Mouse (Mus musculus) embryonic facial prominence, embryonic 15.5 days (tissue): Measurements from ENCODE around the gene Matn1. TPM values are rescaled to one million over a fixed set of nuclear protein-coding genes. Genes with fewer than 3 reads are reported as not detected.

Experiments used
- ATAC-seq: fragments of 200-750 bp; cut with Nextera tagmentation; 2 replicates; pipeline ENCODE4 v1.8.0; 2017; ENCODE audit warnings: low read depth, moderate TSS enrichment; ENCODE audit not compliant: insufficient number of reproducible peaks, low FRiP score, low TSS enrichment
- H3K27ac ChIP-seq: fragments of 300-500 bp; sonication (generic); replicated peaks from 2 replicates; pipeline ENCODE4 v1.5.1; 2015; ENCODE audit warnings: mild to moderate bottlenecking, inconsistent platforms
- H3K27me3 ChIP-seq: fragments of 300-500 bp; sonication (generic); 2 replicates; pipeline ENCODE4 v1.6.1; 2015; ENCODE audit warnings: inconsistent platforms
- H3K36me3 ChIP-seq: fragments of 300-500 bp; sonication (generic); 2 replicates; pipeline ENCODE4 v1.6.1; 2015; ENCODE audit warnings: mild to moderate bottlenecking, inconsistent platforms
- H3K4me1 ChIP-seq: fragments of 300-500 bp; sonication (generic); 2 replicates; pipeline ENCODE4 v1.6.1; 2015; ENCODE audit warnings: inconsistent platforms
- H3K4me2 ChIP-seq: fragments of 300-500 bp; sonication (generic); replicated peaks from 2 replicates; pipeline ENCODE4 v1.6.1; 2015; ENCODE audit warnings: mild to moderate bottlenecking, inconsistent platforms
- H3K4me3 ChIP-seq: fragments of 300-500 bp; sonication (generic); replicated peaks from 2 replicates; pipeline ENCODE4 v1.5.1; 2015; ENCODE audit warnings: mild to moderate bottlenecking, inconsistent platforms
- H3K9ac ChIP-seq: fragments of 300-500 bp; sonication (generic); 2 replicates; pipeline ENCODE4 v1.6.1; 2015; ENCODE audit warnings: inconsistent platforms
- H3K9me3 ChIP-seq: fragments of 300-500 bp; sonication (generic); replicated peaks from 2 replicates; pipeline ENCODE4 v1.6.1; 2016; ENCODE audit warnings: inconsistent platforms
- WGBS: fragments of 180-500 bp; shearing (Covaris S2); methylation state at CpG from one replicate; pipeline ENCODE4 v1.1.7; 2015; 5-methylcytosine and 5-hydroxymethylcytosine counted together
- polyA plus RNA-seq: library from polyadenylated mRNA; unstranded; fragments of >200 nt; fragmentation: Nextera tagmentation; extraction: Ambion mirVana; gene quantifications from 2 replicates; pipeline ENCODE4 v1.2.1, GENCODE M21; 2015

The Matn1 gene
- polyA plus RNA-seq = 31.2 and 85.1 TPM in 2 replicates

DNA sequence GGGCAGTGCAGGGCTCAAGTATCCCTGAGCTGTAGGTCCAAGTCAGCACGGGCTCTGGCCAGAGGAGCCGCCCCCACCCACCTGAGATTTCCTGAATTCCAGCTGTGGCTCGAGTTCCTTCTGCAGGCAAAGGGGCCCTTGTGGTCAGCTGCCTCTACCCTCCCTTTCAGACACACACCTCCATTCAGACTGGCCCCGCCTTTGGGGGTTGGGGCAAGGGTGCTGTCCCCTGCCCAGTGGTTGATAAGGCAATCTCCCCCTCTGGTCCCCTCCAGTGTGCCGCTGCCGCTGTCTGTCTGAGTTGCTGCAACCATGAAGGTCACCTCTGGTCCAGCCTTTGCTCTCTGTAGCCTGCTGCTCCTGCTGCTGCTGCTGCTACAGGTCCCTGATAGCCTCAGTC, at the start of gene Matn1:
Matn1 (plus strand) TSS at position 274 of the 400 bp plus-strand sequence.
- no peaks in the 10 kb centered on the region for H3K36me3 ChIP-seq
- no peak within 1 kb of the TSS for H3K4me2 ChIP-seq
- H3K4me1 ChIP-seq = peaks cover 11% of the 10 kb centered on the region
- H3K9ac ChIP-seq = no peak within 1 kb of the TSS
- peak within 1 kb of the TSS; percentile 3; the same call in 1 of the 2 replicates for H3K4me3 ChIP-seq
- H3K27me3 ChIP-seq = no peaks in the 10 kb centered on the region
- no peak for ATAC-seq
- WGBS = 37% methylated on average over 6 of the region's 6 CpGs
- no peak within 1 kb of the TSS for H3K27ac ChIP-seq
- no peaks in the 10 kb centered on the region for H3K9me3 ChIP-seq

DNA sequence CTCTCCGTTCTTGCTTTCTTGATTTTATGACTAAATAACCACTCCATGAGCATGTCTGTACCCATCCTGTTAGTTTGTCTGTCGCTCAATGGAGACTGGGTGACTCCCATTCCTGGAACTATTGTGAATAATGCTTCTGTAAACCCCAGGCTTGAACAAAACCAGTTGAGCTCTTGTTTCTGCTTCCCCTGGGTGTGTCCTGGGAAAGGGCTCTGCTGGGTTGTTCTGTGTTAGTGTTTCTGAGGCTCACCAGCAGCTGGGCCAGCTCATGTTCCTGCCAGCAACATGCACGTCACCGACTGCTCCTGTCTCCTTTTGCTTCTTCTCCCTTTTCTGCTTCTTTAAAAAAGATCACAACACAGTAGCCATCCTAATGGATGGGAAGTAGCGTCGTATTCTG, 48.5 kb upstream of the Matn1 start:
- H3K4me3 ChIP-seq = no peak overlapping the region
- ATAC-seq = no peak
- peak overlapping the region; percentile 11; the same call in 1 of the 2 replicates for H3K27ac ChIP-seq
- no peaks in the 10 kb centered on the region for H3K9me3 ChIP-seq
- H3K27me3 ChIP-seq = no peaks in the 10 kb centered on the region
- 0 out of 2 replicates have a peak, but pooled peaks cover 12% of the 10 kb centered on the region for H3K4me1 ChIP-seq
- H3K4me2 ChIP-seq = no peak overlapping the region
- WGBS = 71% methylated on average over 6 of the region's 6 CpGs
- H3K36me3 ChIP-seq = no peaks in the 10 kb centered on the region
- no peak overlapping the region for H3K9ac ChIP-seq

DNA sequence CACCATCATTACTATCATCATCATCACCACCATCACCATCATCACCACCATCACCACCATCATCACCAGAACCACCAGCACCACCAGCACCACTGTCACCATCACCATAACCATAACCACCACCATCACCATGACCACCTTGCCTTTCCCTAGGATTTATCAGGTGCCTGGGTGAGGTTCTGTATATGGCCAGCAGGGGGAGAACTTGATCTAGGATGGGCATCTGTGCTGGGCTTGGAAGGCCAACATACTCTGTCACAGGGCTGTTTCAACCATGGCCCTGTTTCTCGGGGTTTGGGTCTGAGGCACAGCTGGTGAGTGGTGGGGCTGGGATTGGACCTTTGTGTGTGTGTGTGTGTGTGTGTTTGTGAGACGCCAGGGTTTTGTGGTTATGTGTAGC, 47.8 kb upstream of the Matn1 start:
- no peak overlapping the region for H3K4me2 ChIP-seq
- 67% methylated on average over 2 of the region's 2 CpGs for WGBS
- no peak for ATAC-seq
- H3K36me3 ChIP-seq = no peaks in the 10 kb centered on the region
- no peak overlapping the region for H3K9ac ChIP-seq
- H3K27ac ChIP-seq = no peak overlapping the region
- no peaks in the 10 kb centered on the region for H3K27me3 ChIP-seq
- H3K4me1 ChIP-seq = 0 out of 2 replicates have a peak, but pooled peaks cover 12% of the 10 kb centered on the region
- no peaks in the 10 kb centered on the region for H3K9me3 ChIP-seq
- no peak overlapping the region for H3K4me3 ChIP-seq

DNA sequence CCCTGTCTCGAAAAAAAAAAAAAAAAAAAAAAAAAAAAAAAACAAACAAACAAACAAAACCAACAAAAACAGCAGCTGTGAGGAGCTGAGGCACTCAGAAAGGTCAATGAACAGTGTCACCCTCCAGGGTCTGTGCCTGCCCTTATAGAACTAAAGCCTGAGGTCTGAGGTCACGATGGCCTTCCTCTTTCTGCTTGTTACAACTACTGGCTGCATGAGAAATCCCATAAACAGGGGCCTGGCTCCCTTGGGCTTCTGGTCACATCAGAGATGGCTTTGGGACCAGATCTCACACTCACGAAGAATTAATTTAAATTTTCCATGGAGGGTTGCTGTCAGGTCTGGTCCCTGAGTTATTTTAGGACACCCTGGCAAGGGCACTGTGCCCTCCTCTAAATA, 44.8 kb upstream of the Matn1 start:
- no peak for ATAC-seq
- Histone ChIP-seq H3K4me3 (no peak overlapping the region), H3K36me3 (no peaks in the 10 kb centered on the region), H3K27ac (no peak overlapping the region), H3K4me2 (no peak overlapping the region), H3K9me3 (no peaks in the 10 kb centered on the region), H3K9ac (no peak overlapping the region), H3K4me1 (0 out of 2 replicates have a peak, but pooled peaks cover 7% of the 10 kb centered on the region), H3K27me3 (no peaks in the 10 kb centered on the region)
- WGBS = 65% methylated on average over 3 of the region's 3 CpGs

DNA sequence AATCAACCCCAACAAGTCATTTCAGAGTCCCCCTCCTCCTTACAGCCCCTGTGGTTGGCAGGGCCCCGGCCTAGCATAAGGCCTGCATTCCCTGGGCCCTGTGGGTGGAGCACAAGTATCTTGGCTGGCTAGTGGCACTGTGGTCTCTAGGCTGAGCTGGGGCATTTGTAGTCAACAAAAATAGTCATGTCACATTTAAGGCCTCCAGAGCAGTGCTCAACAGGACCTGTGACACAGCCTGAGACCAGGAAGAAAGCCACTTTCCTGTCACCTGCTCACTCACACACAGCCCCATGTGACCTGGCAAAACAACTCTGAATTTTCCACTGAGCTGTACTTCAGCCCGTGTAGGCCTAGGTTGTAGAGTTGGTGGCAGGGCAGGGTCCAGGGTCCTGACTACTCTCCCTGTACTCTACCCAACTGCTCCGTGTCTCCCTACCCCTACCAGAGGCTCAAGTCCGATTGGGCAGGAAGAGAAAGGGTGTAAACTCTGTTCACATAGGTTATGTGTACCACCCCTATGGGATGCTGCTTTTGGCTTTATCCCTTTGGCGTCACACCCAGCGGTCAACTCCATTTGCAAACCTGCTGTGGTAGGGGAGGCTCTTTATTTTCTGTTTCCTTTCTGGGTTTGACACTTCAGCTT, 44.3 kb upstream of the Matn1 start:
- Histone ChIP-seq H3K27ac (no peak overlapping the region; the same call in 1 of the 2 replicates), H3K9ac (no peak overlapping the region), H3K4me3 (no peak overlapping the region), H3K27me3 (no peaks in the 10 kb centered on the region), H3K9me3 (no peaks in the 10 kb centered on the region), H3K4me1 (0 out of 2 replicates have a peak, but pooled peaks cover 7% of the 10 kb centered on the region), H3K36me3 (no peaks in the 10 kb centered on the region), H3K4me2 (no peak overlapping the region)
- WGBS = 73% methylated on average over 6 of the region's 6 CpGs
- no peak for ATAC-seq

DNA sequence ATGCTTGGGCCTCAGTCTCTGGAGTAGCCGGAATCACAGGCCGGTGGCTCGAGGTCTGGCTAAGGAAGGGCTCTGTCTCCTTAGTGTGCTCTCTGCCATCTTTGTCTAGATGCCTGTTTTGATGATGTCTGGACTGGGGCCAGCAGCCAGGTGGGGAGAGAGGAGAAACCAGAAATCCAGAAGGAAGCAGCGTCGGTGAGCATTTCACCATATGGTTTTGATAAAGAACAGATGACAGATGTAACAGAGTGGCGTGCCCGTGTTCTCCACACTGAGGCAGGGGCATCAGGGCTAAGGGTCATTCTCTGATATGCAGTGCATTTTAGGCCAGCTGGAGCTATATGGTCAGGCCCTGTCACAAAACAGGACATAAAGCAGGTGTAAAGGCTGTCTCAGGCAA, 43.4 kb upstream of the Matn1 start:
- no peaks in the 10 kb centered on the region for H3K27me3 ChIP-seq
- H3K36me3 ChIP-seq = no peaks in the 10 kb centered on the region
- no peak for ATAC-seq
- WGBS = 42% methylated on average over 7 of the region's 7 CpGs
- no peak overlapping the region for H3K27ac ChIP-seq
- no peak overlapping the region for H3K4me2 ChIP-seq
- peaks cover 7% of the 10 kb centered on the region; the same call in 1 of the 2 replicates for H3K4me1 ChIP-seq
- no peaks in the 10 kb centered on the region for H3K9me3 ChIP-seq
- H3K9ac ChIP-seq = no peak overlapping the region
- H3K4me3 ChIP-seq = no peak overlapping the region

DNA sequence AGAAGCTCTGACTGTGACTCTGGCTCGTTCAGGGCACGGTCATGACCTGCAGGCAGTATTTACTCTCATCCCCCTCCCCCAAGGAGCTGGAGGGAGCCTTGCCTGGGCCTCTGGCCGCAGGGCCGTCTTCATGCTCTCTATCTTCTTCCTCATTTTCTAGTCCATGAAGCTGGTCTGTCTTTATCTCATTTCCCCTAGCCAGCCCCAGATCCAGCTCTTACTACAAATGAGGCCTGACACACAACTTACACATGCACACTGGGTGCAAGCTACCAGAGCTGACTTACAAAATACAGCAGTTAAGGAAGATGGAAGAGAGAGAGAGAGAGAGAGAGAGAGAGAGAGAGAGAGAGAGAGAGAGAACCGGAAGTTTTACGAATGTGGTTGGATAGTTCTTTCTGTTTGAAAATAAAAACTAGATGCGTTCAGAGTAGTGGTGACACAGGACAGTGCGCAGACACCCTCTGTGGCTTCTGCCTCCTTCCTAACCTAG, 41.9 kb upstream of the Matn1 start:
- Histone ChIP-seq H3K9ac (no peak overlapping the region), H3K9me3 (no peaks in the 10 kb centered on the region), H3K27ac (no peak overlapping the region), H3K4me3 (no peak overlapping the region), H3K27me3 (no peaks in the 10 kb centered on the region), H3K4me1 (peaks cover 22% of the 10 kb centered on the region), H3K4me2 (no peak overlapping the region), H3K36me3 (no peaks in the 10 kb centered on the region)
- WGBS = 48% methylated on average over 8 of the region's 8 CpGs
- no peak for ATAC-seq

DNA sequence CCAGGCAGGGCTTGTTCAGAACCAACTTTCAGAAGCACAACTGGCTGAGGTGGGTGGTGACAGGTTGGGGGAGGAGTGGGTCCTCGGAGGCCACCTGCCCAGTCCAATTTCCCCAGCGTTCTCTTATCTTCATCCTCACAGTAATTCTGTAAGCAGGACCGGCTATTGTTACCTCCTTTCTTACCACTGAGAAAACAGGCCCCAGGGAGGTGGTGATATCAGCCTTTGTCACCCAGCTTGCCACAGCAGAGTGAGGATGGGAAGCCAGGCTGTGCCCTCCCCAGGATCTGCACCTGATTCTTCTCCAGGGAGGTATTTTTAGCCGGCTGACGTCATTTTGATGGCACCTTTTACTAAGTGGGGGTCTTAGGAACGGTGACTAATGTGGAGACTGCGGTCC, 39.2 kb upstream of the Matn1 start:
- Histone ChIP-seq H3K36me3 (no peaks in the 10 kb centered on the region), H3K27me3 (no peaks in the 10 kb centered on the region), H3K4me3 (no peak overlapping the region), H3K4me1 (peaks cover 22% of the 10 kb centered on the region), H3K9ac (no peak overlapping the region), H3K27ac (no peak overlapping the region), H3K9me3 (no peaks in the 10 kb centered on the region), H3K4me2 (no peak overlapping the region)
- WGBS = 70% methylated on average over 7 of the region's 7 CpGs
- ATAC-seq = no peak

DNA sequence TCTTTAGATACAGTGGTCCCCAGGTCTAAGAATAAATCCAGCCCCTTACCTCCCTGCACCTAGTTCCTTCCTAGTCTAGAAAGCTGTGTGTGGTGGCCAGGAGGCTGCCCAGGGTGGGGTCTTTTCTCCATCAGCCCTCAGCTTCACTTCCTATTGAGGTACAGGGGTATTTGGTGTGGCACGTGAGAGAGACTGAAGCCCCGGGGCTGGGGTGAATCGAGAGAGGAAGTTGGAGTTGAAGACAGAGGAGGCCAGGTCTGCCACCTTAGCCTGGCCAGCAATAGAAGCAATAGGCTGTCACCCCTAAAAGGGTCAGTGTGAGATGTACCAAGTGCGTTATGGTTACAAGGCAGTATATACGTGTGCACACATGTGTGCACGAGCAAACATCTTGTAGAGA, 38.3 kb upstream of the Matn1 start:
- peaks cover 20% of the 10 kb centered on the region for H3K4me1 ChIP-seq
- H3K27me3 ChIP-seq = no peaks in the 10 kb centered on the region
- H3K4me3 ChIP-seq = no peak overlapping the region
- H3K4me2 ChIP-seq = no peak overlapping the region
- no peak overlapping the region for H3K9ac ChIP-seq
- H3K27ac ChIP-seq = no peak overlapping the region
- no peaks in the 10 kb centered on the region for H3K36me3 ChIP-seq
- 72% methylated on average over 6 of the region's 6 CpGs for WGBS
- no peaks in the 10 kb centered on the region for H3K9me3 ChIP-seq
- ATAC-seq = no peak

DNA sequence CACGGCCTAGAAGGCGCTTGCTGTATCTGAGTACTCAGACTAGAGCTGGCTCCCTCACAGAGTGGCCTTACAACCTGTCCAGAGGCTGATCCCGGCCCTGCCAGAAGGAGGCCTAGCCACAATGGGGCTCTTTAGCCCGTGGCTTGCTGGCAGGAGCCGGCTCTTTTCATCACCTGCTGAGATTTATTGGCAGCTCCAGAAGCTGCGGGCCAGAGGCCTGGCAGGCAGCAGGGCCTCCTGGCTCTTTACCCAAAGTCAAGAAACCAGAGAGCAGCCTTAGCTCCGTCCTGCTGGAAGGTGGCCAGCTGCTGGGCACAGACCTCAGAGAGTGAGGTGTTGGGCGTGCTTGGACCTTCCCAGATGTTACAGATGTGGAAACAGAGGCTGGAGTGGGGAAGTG, 37.9 kb upstream of the Matn1 start:
- ATAC-seq = peak; percentile 16; the same call in 1 of the 2 replicates
- no peak overlapping the region for H3K4me2 ChIP-seq
- no peak overlapping the region for H3K9ac ChIP-seq
- H3K4me3 ChIP-seq = no peak overlapping the region
- H3K4me1 ChIP-seq = peaks cover 20% of the 10 kb centered on the region
- no peaks in the 10 kb centered on the region for H3K9me3 ChIP-seq
- 35% methylated on average over 8 of the region's 8 CpGs for WGBS
- H3K27me3 ChIP-seq = no peaks in the 10 kb centered on the region
- no peak overlapping the region for H3K27ac ChIP-seq
- no peaks in the 10 kb centered on the region for H3K36me3 ChIP-seq

DNA sequence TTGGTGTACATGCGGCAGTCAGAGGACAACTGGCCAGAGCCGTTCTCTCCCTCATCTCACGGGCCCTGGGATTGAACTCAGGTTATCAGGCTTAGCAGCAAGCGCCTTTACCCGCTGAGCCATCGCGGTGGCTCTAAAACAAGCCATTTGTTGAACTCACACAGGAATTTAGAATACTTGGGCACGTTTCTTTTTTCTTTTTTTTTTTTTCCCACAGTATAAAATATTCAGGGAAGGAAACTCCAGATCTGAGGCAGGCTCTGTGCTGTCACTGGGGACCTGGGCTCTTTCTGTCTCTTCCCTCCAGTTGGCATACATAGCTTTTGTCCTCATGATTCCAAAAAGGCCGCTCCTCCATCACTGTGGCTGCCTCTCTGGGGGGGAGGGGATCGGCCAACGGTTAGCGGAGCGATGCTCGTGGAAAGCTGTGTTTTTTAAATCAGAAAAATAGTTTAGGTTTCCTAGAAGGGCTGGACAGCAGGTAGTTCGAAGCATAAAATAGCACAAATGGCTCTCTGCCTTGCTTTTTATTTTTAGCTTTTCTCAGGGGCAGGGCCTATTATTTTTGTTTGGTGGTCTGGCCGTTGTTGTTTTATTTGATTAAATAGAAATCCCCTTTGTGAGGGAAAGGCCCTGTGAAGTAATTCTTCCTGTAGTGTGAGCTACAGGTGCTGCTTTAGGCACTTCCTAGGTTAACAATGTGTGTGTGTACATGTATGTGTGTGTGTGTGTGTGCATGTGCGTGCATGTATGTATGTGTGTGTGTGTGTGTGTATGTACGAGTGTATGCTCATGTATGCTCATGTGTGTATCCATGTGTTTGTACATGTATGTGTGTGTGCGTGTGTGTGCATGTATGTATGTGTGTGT, 36.8 kb upstream of the Matn1 start:
- peaks cover 20% of the 10 kb centered on the region for H3K4me1 ChIP-seq
- H3K27me3 ChIP-seq = no peaks in the 10 kb centered on the region
- no peak overlapping the region for H3K4me3 ChIP-seq
- ATAC-seq = no peak
- H3K4me2 ChIP-seq = no peak overlapping the region
- H3K36me3 ChIP-seq = no peaks in the 10 kb centered on the region
- no peak overlapping the region for H3K9ac ChIP-seq
- 76% methylated on average over 19 of the region's 19 CpGs for WGBS
- H3K27ac ChIP-seq = no peak overlapping the region
- no peaks in the 10 kb centered on the region for H3K9me3 ChIP-seq
